ENCODE assay signal across 9 mouse cellular contexts in the genomic region with DNA sequence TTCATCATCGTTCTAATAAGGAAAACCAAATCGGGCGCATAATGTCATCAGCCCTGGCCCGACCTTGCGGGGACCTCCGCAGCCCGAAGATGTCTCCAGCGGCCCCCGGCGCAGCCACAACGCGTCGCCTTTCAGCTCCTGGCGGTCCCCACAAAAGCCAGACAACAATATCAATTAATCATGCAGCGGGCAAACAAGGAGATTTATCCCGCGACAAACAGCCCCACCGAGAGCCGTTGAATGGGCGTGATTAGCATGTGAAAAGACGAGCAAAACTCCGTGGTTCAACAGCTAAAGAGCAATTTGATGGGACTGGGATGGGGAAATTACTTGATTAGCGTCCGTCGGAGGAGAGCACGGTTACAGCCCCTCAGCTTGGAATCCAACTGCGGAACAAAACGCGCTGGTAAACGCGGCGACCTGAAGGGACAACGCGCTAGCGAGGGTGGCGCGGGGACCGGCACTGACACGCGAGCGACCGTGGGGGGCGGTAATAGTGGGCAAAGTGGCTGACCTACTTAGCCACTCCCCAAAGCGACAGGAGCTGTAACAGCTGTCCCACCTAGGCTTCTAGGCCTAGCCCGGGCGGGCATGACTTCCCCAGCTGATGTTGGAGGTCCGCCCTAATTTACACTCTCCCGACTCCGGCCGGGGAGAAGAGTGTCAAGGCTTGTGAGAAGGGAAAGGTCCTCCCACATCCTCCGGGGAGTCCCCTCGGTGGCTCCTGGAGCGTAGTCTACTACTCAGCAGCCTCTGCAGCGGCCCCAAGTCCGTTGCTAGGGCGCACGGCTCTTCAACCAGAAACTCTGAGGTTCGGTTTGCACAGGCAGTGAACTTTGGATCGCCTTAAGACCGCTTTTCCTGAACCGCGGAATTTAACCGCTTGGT. TPM values are rescaled to one million over a fixed set of nuclear protein-coding genes. Genes with fewer than 3 reads are reported as not detected.
A peak's percentile ranks its signal among the peaks of the same experiment; 100 is the strongest.
DNase-seq lines count a peak whose midpoint lies in the region; ATAC-seq lines count a peak whose summit lies in the region.
"Had no signal": no experiment of that assay in that cellular context is flagged by ENCODE, and none has a peak within 500 bp of the region (broad histone marks: within the 10 kb centered on the region; RNA-seq: fewer than 3 reads in every experiment).

No protein-coding gene starts in this region.

- no peaks in the 10 kb centered on the region for H3K36me3 ChIP-seq in megakaryocyte, embryonic 14.5 days (replicated peaks; ENCODE audit: low read length)
- H3K36me3 ChIP-seq: G1E had no signal

- peak; percentile 22 for DNase-seq in gastrocnemius, postnatal 10 days
- no peak for DNase-seq in gastrocnemius, postnatal 25 days
- peak; percentile 94 for DNase-seq in ZHBTc4 (ENCODE audit: low read depth, low spot score)
- DNase-seq in kidney, adult 18-20 months: peak; percentile 47
- DNase-seq in thymus, postnatal 10 days (ENCODE audit: low spot score in 2 of 2): no peak
- DNase-seq in cerebellum, adult 18-20 months: no peak

- ATAC-seq in granulocyte monocyte progenitor cell, adult 5-6 weeks (replicated peaks; ENCODE audit: poor library complexity, severe bottlenecking): peak; percentile 61

- H3K27me3 ChIP-seq in megakaryocyte, embryonic 14.5 days (replicated peaks): peaks cover 90% of the 10 kb centered on the region

- H3K9me3 ChIP-seq in megakaryocyte, embryonic 14.5 days: 0 out of 2 replicates have a peak, but pooled peaks cover 3% of the 10 kb centered on the region

- H3K4me3 ChIP-seq in megakaryocyte, embryonic 14.5 days (replicated peaks): peak overlapping the region; percentile 89

- H3K4me1 ChIP-seq in megakaryocyte, embryonic 14.5 days: peaks cover 35% of the 10 kb centered on the region

RNA-seq across cellular contexts. Expression of gene Kiz, which starts 21.1 kb away (rescaled TPM):
- 10 to 100 TPM; 19.5 to 23.8 TPM for total RNA-seq in gastrocnemius, postnatal 10 days (2021)
- total RNA-seq in gastrocnemius, postnatal 25 days (2021): 10 to 100 TPM; 33.9 to 37.8 TPM
- 21.9 and 29.3 TPM in 2 replicates for total RNA-seq in granulocyte monocyte progenitor cell, adult 5-6 weeks (2014; fragmentation: Nextera tagmentation)
- 24.0 and 25.1 TPM in 2 replicates for total RNA-seq in granulocyte monocyte progenitor cell, adult 5-6 weeks (2017)
- polyA plus RNA-seq in megakaryocyte, embryonic 14.5 days (2012; ENCODE audit: insufficient read depth, low replicate concordance): 0.77 and 3.5 TPM in 2 replicates

Comparison
In these comparisons a context has a peak if more than half of its experiments do, and no peak if none do; other contexts are left out.
1. DNase-seq: peak in gastrocnemius, postnatal 10 days (single experiment), ZHBTc4 (single experiment) and kidney, adult 18-20 months (single experiment); none in gastrocnemius, postnatal 25 days (single experiment), thymus, postnatal 10 days (0 of 2) and cerebellum, adult 18-20 months (0 of 2).